Mouse (Mus musculus): ENCODE measurements at regions not wholly inside any gene's neighbourhood (a gene's known extent, or its start where the extent isn't known, plus 50 kb on each side); places are given as distances from the start of the nearest gene placed in this dataset.

DNA sequence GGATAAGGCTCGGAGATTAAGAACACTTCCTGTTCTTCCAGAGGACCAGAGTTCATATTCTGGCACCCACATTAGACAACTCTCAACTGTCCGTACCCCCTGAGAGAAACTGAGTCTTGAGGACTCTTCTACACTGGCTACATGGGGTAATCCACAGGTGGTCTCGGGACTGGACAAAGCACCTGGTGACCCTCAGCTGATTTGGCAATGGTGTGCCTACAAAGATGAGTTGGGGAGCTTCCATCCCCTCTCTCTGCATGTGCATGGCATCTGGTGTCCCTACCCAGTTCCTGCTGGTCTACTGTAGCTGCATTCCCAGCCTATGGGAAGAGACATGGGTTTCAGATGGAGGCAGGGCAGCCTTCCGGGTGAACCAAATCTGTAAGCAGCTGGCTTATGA lies 61.2 kb upstream of the Kcnj15 start:
- no peak for ATAC-seq (ENCODE audit: low TSS enrichment)

DNA sequence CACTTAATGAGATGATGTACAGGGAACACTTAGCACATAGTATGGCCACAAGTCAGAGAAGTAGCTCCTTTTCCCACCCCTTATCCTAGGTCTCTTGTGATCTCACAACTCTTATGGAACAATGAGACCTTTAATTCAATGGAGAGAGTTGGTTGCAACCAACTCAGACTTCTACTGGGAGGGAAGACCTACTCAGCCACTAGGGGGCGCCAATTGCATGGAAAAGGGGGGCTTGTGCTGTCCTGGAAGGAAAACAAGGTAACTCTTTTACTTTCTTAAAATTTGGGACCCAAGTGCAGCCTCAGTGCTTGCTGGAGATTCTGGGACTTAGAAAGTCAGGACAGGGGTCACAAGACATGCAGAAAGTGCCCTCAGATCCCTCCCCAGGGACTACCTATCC lies 60.7 kb upstream of the Kcnj15 start:
- ATAC-seq (ENCODE audit: low TSS enrichment): peak; percentile 84; the same call in 1 of the 2 replicates

DNA sequence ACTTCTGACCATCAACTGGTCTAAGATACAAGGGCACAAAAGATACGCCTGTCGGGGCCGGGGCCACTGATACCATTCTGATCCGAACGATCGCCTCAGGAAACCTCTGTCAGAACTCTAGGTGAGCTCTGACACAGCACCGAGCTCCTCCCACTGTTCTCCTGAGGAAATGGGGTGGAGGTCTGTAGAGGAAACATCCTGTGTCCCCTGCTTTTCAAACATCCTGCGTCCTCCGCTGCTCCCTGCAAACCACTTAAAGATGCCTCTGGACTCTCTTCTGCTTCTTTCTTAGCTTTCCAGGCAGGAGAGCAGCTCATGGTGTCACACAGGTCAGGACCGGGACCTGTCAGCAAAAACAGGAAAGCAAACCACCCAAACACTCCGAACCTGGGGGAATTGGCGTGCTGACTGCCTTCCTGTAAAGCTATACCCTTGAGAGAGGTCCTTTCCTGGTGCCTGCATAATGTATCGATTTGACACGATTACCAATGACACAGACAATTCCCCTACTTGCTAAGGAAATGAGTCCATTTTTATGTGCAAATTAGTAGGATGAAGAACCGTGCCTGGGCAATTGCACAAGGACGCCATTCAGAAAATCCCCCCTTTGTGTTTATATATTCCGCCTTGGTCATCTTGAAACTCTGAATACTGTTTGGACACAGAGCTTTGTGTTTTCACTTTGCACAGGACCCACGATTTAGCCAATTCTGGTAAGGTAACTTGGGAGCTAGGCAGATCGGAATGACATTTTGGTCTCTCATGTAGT lies 58.4 kb upstream of the Kcnj15 start:
- no peak for ATAC-seq (ENCODE audit: low TSS enrichment)

DNA sequence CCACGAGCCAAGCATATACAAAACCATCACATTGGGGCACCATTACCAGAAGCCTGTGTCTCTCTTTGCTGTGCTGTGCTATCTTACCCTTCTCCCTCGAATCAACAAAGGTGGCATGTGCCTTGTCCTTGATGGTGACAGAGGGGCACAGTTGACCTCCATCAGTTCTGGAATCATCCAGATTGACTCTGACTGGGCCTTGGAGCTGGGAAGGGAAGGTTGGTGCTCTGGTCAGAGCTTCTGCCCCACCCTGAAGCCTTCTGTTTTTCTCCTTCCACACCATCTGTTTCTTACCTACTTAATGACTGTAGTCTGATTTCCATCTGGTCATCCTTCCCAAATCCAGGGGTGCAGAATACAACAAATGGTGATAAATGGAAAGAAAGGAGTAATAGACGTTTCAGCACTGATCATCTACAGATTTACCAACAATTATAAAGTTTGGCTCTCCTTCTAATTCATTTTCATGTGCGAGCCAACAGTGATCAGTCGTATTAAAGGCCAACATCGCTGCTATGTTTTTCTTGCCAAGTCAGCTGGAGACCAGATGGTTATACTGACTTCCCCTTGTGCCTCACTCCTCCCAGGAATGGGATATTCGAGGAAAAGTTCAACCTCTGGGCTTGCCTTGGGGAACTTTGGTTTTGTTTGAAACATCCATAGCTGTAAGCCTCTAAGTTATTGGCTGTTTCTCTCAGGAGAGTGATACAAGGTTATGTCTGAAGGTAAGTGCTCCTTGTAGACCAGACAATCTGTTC lies 55.1 kb upstream of the Kcnj15 start:
- no peak for ATAC-seq (ENCODE audit: low TSS enrichment)

DNA sequence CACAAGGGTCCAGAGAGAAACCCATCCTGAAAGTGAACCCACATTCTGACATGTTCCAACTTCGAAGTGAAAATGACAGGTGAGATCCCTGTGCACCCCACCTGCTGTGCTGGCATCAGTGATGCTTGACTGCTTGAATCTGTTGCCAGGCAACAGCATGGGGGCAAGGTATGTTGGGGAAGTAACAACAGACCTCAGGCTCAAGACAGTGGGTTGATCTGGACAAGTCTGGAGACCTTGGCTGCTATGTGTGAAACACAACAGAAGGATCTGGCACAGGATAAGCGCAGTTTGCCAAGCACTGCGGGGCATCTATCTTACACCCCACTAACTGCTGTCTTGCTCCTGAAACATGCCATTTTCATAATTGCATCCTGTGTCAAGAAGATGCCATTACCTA lies 54.3 kb upstream of the Kcnj15 start:
- no peak for ATAC-seq (ENCODE audit: low TSS enrichment)

DNA sequence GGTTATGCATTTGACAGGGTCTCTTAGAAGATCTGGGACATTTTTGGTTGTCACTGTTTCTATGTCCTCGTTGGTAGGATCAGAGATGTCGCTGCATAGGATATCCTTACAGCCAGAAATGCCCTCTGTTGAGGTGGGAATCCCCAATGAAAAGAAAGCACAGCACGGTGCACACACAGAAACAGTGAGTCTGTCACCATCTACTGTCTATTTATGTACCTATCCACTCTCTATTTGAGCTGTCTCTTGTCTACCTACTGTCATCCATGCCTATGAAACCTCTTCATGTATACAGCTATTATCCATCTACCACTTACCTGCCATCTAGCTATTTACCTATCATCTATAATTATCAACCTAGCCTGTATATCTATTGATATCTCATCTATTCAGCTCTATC lies 53.6 kb upstream of the Kcnj15 start:
- no peak for ATAC-seq (ENCODE audit: low TSS enrichment)

DNA sequence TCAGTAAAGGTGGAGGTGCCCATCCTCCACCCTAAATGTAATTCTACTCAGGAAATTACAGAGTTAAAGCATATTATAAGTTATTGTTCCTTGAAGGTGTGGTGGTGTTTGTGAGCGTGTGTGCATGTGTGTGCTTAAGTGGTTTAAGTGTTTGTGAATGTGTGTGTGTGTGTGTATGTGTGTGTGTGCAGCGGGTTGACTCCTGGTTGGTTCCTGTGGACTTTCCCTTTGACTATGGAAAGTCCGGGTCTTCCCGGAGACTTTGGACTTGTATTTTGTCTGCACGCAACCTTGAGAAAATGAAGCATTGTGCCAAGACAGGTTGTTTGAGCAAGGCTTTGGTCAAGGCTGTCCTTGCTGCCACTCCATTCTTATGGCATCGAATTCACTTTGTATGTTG lies 52.9 kb upstream of the Kcnj15 start:
- ATAC-seq (ENCODE audit: low TSS enrichment): no peak

DNA sequence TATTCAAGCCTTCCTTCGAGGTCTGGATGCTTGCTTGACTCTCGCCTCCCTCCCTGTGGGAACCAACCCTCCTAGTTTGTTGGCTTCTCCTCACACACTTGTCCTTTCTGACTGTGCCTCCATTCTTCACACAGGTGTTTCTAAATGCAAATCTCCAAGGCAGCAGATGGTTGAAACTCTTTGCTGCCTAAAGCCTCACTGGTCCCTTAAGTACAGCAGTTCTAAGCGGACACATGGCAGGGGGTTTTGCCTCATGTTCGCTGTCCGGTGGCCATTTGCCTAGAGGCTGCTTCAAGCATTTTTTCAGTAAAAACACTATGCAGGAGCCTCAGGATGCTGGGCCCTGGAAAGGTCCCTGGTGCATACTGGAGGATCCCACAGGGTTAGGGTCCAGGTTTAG lies 50.9 kb upstream of the Kcnj15 start:
- ATAC-seq (ENCODE audit: low TSS enrichment): no peak

DNA sequence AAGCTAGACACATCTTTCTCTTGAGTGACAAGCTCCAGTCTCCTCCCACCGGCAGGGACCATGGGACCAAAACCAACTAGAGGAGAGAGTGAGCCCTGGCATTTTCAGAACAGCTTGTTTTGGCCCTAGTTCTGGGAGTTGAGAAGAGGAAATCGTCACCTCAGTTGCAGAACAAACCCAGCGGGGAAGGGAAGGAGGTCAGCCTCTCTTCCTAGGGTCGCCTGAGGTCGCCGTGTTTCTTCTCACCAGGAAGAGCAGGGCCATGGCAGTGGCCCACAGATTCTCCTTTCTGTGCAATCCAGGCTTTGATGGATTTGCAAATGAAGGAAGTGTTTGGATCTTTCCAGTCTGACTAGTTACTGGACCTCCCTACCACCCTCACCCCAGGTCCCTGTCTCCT lies 49.8 kb upstream of the Kcnj15 start:
- ATAC-seq (ENCODE audit: low TSS enrichment): no peak

Measured in frontal cortex, adult (tissue).